Mouse (Mus musculus): ENCODE measurements around the gene Erc2. TPM values are rescaled to one million over a fixed set of nuclear protein-coding genes. Genes with fewer than 3 reads are reported as not detected.

Gene Erc2
- polyA plus RNA-seq, 1 experiment, result 0.10 TPM

GRCm38 (mm10) chr14:28409390-28409789 is 787.2 kb downstream of the Erc2 start:
- no peak overlapping the region for H3K4me3 ChIP-seq (replicated peaks)
- H3K9me3 ChIP-seq, result peaks cover 19% of the 10 kb centered on the region
- H3K27me3 ChIP-seq (replicated peaks), result no peaks in the 10 kb centered on the region
- no peaks in the 10 kb centered on the region for H3K36me3 ChIP-seq (replicated peaks; ENCODE audit: low read length)
- no peaks in the 10 kb centered on the region for H3K4me1 ChIP-seq
- TF ChIP-seq GATA1 (IDR thresholded peaks at IDR 0.05; ENCODE audit: borderline replicate concordance, low read length), result no peak
- TF ChIP-seq FLI1 (IDR thresholded peaks at IDR 0.05; ENCODE audit: low read length), result no peak

DNA sequence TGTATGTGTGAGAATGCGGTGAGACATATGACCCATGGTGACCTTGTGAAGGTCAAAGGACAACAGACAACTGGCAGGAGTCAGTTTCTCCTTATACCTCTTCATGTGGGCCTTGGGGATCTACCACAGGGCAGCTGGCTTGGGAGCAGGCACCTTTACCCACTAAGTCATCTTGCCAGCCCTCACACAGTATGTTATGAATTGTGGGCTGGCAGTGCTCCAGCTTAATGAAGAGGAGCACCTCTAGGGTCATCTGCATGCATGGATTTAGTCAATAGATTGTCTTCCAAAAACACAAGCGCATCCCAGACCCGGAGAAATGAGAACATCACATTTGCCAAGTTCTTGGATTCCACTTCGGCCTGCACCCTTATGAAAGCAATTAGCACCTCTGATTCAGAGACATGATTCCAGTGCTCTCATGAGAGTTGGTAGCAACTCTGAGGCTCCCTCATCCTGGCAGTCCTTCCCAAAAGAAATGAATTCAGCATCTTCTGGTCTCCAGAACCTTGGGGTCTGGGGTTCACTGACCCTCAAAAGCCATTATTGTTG is 787.6 kb downstream of the Erc2 start:
- Histone ChIP-seq H3K27me3 (replicated peaks) (no peaks in the 10 kb centered on the region), H3K9me3 (peaks cover 24% of the 10 kb centered on the region), H3K4me3 (replicated peaks) (no peak overlapping the region), H3K4me1 (no peaks in the 10 kb centered on the region), H3K36me3 (replicated peaks; ENCODE audit: low read length) (no peaks in the 10 kb centered on the region)
- TF ChIP-seq FLI1 (IDR thresholded peaks at IDR 0.05; ENCODE audit: low read length), result no peak
- no peak for TF ChIP-seq GATA1 (IDR thresholded peaks at IDR 0.05; ENCODE audit: borderline replicate concordance, low read length)

- H3K27me3 ChIP-seq (replicated peaks), result no peaks in the 10 kb centered on the region
- H3K4me3 ChIP-seq (replicated peaks), result no peak overlapping the region
- H3K9me3 ChIP-seq, result peaks cover 28% of the 10 kb centered on the region
- TF ChIP-seq GATA1 (IDR thresholded peaks at IDR 0.05; ENCODE audit: borderline replicate concordance, low read length), result no peak
- no peak for TF ChIP-seq FLI1 (IDR thresholded peaks at IDR 0.05; ENCODE audit: low read length)
- no peaks in the 10 kb centered on the region for H3K36me3 ChIP-seq (replicated peaks; ENCODE audit: low read length)
- H3K4me1 ChIP-seq, result no peaks in the 10 kb centered on the region
Observed at GRCm38 (mm10) chr14:28410789-28411225, 788.6 kb downstream of the Erc2 start.

DNA sequence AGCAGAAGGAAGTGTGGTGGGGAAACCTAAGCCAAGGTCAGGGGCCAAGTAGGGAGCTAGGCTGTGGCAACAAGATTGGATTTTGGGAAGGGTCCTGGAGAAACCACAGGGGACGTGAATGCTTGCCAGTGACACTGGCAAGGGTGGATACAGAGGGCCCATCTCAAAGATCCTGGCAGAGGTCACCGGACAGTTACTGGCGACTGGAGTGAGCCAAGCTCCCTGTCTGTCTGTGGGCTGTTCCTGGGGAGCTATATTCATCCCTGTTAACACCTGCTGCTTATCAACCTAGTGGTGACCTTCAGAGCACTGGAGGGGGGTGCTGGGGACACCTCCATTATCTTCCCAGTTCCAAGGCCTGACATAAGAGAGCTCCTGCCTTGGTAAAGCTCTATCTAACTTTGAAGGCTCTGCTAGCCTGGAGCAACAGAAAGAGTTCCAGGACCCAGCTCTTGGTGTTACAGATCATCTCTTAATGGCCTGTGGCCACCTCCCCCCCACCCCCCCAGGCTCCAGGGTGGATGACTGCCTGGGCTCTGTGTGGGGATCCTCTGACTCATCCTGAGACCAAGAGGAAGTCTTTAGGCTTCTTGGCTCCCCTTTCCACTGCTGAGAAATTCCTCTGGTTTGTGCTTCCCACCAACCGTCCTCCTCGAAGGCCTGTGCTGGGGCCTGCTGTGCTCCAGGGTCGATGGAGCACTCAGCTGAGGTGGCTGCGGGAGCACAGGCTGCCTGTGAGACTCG is 790.2 kb downstream of the Erc2 start:
- Histone ChIP-seq H3K36me3 (replicated peaks; ENCODE audit: low read length) (no peaks in the 10 kb centered on the region), H3K4me1 (no peaks in the 10 kb centered on the region), H3K27me3 (replicated peaks) (no peaks in the 10 kb centered on the region), H3K9me3 (peaks cover 34% of the 10 kb centered on the region), H3K4me3 (replicated peaks) (no peak overlapping the region)
- TF ChIP-seq GATA1 (IDR thresholded peaks at IDR 0.05; ENCODE audit: borderline replicate concordance, low read length), result no peak

DNA sequence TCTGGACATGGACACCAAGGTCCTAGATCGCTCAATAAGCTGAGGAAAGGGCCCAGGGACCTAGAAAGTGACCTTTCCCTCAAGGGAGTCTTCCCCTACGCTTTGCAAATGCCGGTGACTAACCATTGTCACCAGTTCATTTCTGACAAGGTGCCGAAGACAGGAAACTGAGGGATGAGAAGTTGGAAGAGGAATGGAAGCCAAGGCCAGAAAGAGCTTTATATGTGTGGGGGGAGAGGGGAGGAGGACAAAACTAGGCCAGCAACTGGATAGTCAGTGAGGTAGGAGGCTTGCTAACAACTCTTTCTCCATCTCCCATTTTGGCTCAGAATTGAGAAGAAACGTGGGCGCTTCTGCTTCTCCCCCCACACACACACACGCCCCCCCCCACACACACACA is 791.3 kb downstream of the Erc2 start:
- TF ChIP-seq GATA1 (IDR thresholded peaks at IDR 0.05; ENCODE audit: borderline replicate concordance, low read length) (no peak), FLI1 (IDR thresholded peaks at IDR 0.05; ENCODE audit: low read length) (no peak)
- Histone ChIP-seq H3K9me3 (peaks cover 37% of the 10 kb centered on the region), H3K4me1 (no peaks in the 10 kb centered on the region)

GRCm38 (mm10) chr14:28417019-28417418 is 794.8 kb downstream of the Erc2 start:
- Histone ChIP-seq H3K9me3 (peaks cover 34% of the 10 kb centered on the region), H3K4me3 (replicated peaks) (no peak overlapping the region), H3K27me3 (replicated peaks) (no peaks in the 10 kb centered on the region), H3K4me1 (no peaks in the 10 kb centered on the region), H3K36me3 (replicated peaks; ENCODE audit: low read length) (no peaks in the 10 kb centered on the region)
- TF ChIP-seq GATA1 (IDR thresholded peaks at IDR 0.05; ENCODE audit: borderline replicate concordance, low read length) (no peak), FLI1 (IDR thresholded peaks at IDR 0.05; ENCODE audit: low read length) (no peak)

More for the DNA sequence above, 791.3 kb downstream of the Erc2 start:
- no peaks in the 10 kb centered on the region for H3K36me3 ChIP-seq (replicated peaks; ENCODE audit: low read length)
- no peak overlapping the region for H3K4me3 ChIP-seq (replicated peaks)
- H3K27me3 ChIP-seq (replicated peaks), result no peaks in the 10 kb centered on the region

GRCm38 (mm10) chr14:28418497-28418896 is 796.3 kb downstream of the Erc2 start:
- TF ChIP-seq FLI1 (IDR thresholded peaks at IDR 0.05; ENCODE audit: low read length) (no peak), GATA1 (IDR thresholded peaks at IDR 0.05; ENCODE audit: borderline replicate concordance, low read length) (no peak)
- Histone ChIP-seq H3K27me3 (replicated peaks) (no peaks in the 10 kb centered on the region), H3K4me1 (no peaks in the 10 kb centered on the region)

DNA sequence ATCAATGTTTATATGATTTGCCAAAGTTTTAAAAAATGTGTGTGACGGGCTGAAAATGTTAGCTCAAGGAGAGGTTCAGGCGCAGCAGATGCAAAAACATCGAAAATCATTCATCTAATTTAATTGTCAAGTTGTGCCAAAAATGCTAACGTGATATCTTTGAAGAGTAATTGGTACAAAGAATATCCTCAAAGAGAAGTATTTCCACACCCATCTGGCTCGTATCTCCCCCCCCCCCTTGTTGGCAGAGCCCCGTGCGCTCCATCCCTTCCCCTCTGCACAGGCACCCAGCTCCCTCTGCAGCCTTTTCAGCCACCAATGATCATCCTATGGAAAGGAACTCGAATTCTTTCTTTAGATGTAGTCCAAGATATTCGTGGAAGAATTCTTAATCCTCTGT is 797.0 kb downstream of the Erc2 start:
- H3K27me3 ChIP-seq (replicated peaks), result no peaks in the 10 kb centered on the region
- H3K9me3 ChIP-seq, result peaks cover 26% of the 10 kb centered on the region
- no peaks in the 10 kb centered on the region for H3K4me1 ChIP-seq

More at GRCm38 (mm10) chr14:28418497-28418896, 796.3 kb downstream of the Erc2 start:
- Histone ChIP-seq H3K9me3 (peaks cover 28% of the 10 kb centered on the region), H3K4me3 (replicated peaks) (no peak overlapping the region), H3K36me3 (replicated peaks; ENCODE audit: low read length) (no peaks in the 10 kb centered on the region)

GRCm38 (mm10) chr14:28420596-28420995 is 798.4 kb downstream of the Erc2 start:
- no peak overlapping the region for H3K4me3 ChIP-seq (replicated peaks)
- H3K9me3 ChIP-seq, result peaks cover 17% of the 10 kb centered on the region
- no peaks in the 10 kb centered on the region for H3K4me1 ChIP-seq
- no peaks in the 10 kb centered on the region for H3K36me3 ChIP-seq (replicated peaks; ENCODE audit: low read length)
- TF ChIP-seq FLI1 (IDR thresholded peaks at IDR 0.05; ENCODE audit: low read length) (no peak), GATA1 (IDR thresholded peaks at IDR 0.05; ENCODE audit: borderline replicate concordance, low read length) (no peak)
- no peaks in the 10 kb centered on the region for H3K27me3 ChIP-seq (replicated peaks)

More for the DNA sequence above, 797.0 kb downstream of the Erc2 start:
- Histone ChIP-seq H3K4me3 (replicated peaks) (no peak overlapping the region), H3K36me3 (replicated peaks; ENCODE audit: low read length) (no peaks in the 10 kb centered on the region)
- TF ChIP-seq GATA1 (IDR thresholded peaks at IDR 0.05; ENCODE audit: borderline replicate concordance, low read length), result no peak
- TF ChIP-seq FLI1 (IDR thresholded peaks at IDR 0.05; ENCODE audit: low read length), result no peak

DNA sequence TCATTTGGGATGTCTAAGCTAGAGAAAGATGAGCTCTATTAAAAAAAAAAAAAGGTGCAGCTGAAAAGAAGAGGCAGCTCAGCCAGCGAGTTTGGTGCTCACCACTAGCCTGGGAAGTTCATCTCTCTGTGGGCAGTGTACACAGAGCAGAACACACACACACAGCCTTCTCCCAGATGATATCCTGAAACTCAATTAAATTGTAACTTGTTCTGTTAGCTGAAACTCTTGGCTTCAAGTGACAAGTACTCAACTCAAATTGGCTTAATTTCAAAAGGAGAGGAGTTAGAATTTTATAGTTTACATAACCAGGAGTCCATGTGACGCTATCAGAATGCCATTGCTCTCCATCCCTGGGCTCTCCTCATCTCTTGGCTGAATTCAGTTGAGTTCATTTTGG is 804.4 kb downstream of the Erc2 start:
- Histone ChIP-seq H3K9me3 (peaks cover 15% of the 10 kb centered on the region), H3K4me3 (replicated peaks) (no peak overlapping the region), H3K4me1 (no peaks in the 10 kb centered on the region), H3K27me3 (replicated peaks) (no peaks in the 10 kb centered on the region), H3K36me3 (replicated peaks; ENCODE audit: low read length) (no peaks in the 10 kb centered on the region)
- no peak for TF ChIP-seq GATA1 (IDR thresholded peaks at IDR 0.05; ENCODE audit: borderline replicate concordance, low read length)
- no peak for TF ChIP-seq FLI1 (IDR thresholded peaks at IDR 0.05; ENCODE audit: low read length)
